Mouse (Mus musculus) hindbrain, embryonic 15.5 days (tissue): ENCODE measurements at regions not wholly inside any gene's neighbourhood (a gene's known extent, or its start where the extent isn't known, plus 50 kb on each side); places are given as distances from the start of the nearest gene placed in this dataset.

ENCODE experiments used
- ATAC-seq: fragments of 200-750 bp; cut with Nextera tagmentation; 2 replicates; pipeline ENCODE4 v1.8.0; 2017; ENCODE audit warnings: low read depth, moderate number of reproducible peaks, moderate TSS enrichment; ENCODE audit not compliant: low FRiP score
- H3K27ac ChIP-seq: fragments of 300-500 bp; sonication (generic); replicated peaks from 2 replicates; pipeline ENCODE4 v1.5.1; 2015; ENCODE audit warnings: mild to moderate bottlenecking, inconsistent platforms
- H3K27me3 ChIP-seq: fragments of 300-500 bp; sonication (generic); 2 replicates; pipeline ENCODE4 v1.6.1; 2015; ENCODE audit warnings: control low read depth, inconsistent platforms
- H3K36me3 ChIP-seq: fragments of 300-500 bp; sonication (generic); 2 replicates; pipeline ENCODE4 v1.6.1; 2015; ENCODE audit warnings: control low read depth, inconsistent platforms
- H3K4me1 ChIP-seq: fragments of 300-500 bp; sonication (generic); replicated peaks from 2 replicates; pipeline ENCODE4 v1.6.1; 2015; ENCODE audit warnings: control low read depth, inconsistent platforms
- H3K4me2 ChIP-seq: fragments of 300-500 bp; sonication (generic); 2 replicates; pipeline ENCODE4 v1.6.1; 2015; ENCODE audit warnings: moderate library complexity, mild to moderate bottlenecking, inconsistent platforms
- H3K4me3 ChIP-seq: fragments of 300-500 bp; sonication (generic); 2 replicates; pipeline ENCODE4 v1.5.1; 2015; ENCODE audit warnings: mild to moderate bottlenecking, inconsistent platforms
- H3K9ac ChIP-seq: fragments of 300-500 bp; sonication (generic); 2 replicates; pipeline ENCODE4 v1.6.1; 2015; ENCODE audit warnings: inconsistent platforms
- H3K9me3 ChIP-seq: fragments of 300-500 bp; sonication (generic); 2 replicates; pipeline ENCODE4 v1.6.1; 2016; ENCODE audit warnings: control low read depth, inconsistent platforms
- WGBS: fragments of 180-500 bp; shearing (Covaris S2); methylation state at CpG from one replicate; pipeline ENCODE4 v1.1.7; 2015; 5-methylcytosine and 5-hydroxymethylcytosine counted together

DNA sequence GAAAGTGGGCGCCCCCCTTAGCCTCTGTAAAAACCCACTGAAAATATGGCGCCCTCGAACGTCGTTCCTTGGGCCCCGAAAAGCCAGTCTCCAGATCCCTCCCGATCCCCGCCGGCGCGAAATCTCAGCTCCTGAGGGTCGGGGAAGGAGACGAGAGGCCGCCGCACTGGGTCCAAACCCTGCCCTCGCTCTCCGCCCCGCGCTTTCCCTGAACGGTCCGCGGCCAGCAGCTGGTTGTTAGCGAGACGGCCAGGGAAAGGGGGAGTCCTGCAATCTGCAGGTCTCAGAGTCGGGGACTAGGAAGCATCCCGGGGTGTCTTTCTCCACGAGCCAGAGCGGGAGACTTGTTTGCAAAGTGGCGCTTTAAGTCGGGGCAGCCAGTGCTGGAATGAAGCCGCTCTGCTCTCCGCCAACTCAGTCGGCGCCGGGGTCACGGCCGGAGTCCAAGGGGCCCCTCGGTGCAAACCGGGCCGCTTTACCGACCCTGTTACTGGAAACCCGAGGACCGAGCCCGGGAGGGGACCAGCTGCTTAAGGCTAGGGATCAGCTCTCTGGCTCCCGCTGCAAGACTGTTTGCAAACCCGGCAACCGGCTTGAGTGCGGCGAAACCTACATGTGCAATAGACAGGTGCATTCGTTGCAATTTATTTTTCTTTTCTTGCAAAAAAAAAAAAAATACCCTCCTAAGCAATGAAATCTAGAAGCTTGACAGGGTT is 73.7 kb upstream of the Tln2 start:
- peak overlapping the region; percentile 94 for H3K27ac ChIP-seq
- H3K27me3 ChIP-seq, result peaks cover 6% of the 10 kb centered on the region; the same call in 1 of the 2 replicates
- H3K9me3 ChIP-seq, result no peaks in the 10 kb centered on the region
- 0% methylated on average over 50 of the region's 50 CpGs for WGBS
- peak overlapping the region; percentile 99 for H3K4me2 ChIP-seq
- peak overlapping the region; percentile 91 for H3K9ac ChIP-seq
- peak; percentile 42 for ATAC-seq
- H3K4me1 ChIP-seq, result peaks cover 27% of the 10 kb centered on the region
- H3K4me3 ChIP-seq, result peak overlapping the region; percentile 92
- H3K36me3 ChIP-seq, result no peaks in the 10 kb centered on the region

GRCm38 (mm10) chr9:67633761-67634441 is 74.4 kb upstream of the Tln2 start:
- Histone ChIP-seq H3K9ac (peak overlapping the region; percentile 91), H3K9me3 (no peaks in the 10 kb centered on the region), H3K4me2 (peak overlapping the region; percentile 99), H3K27me3 (peaks cover 6% of the 10 kb centered on the region; the same call in 1 of the 2 replicates), H3K4me3 (peak overlapping the region; percentile 92), H3K36me3 (no peaks in the 10 kb centered on the region), H3K27ac (peak overlapping the region; percentile 94), H3K4me1 (peaks cover 27% of the 10 kb centered on the region)
- peak; percentile 85 for ATAC-seq
- WGBS, result under 1% methylated on average over 61 of the region's 61 CpGs

DNA sequence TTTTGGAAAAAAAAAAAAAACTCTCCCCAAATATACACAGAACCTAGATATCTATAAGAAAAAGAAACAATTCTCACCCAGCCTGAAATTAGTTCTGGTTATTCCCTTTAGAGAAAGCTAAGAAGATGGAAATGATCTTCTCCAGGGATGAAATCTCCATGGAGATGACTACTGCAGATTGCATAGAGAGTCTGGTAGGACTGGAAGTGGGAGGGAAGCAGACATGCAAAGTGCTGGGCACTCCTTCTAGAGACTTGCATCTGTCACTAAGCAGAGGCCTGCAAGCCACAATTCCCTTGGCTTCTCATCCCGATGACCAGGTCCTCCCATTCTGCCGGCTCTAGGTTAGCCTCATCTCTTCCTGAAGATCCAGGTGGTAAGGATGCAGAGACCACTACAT is 87.3 kb upstream of the Tln2 start:
- H3K9ac ChIP-seq, result no peak overlapping the region
- no peaks in the 10 kb centered on the region for H3K4me1 ChIP-seq
- H3K4me3 ChIP-seq, result no peak overlapping the region
- H3K4me2 ChIP-seq, result no peak overlapping the region
- H3K27ac ChIP-seq, result no peak overlapping the region
- H3K36me3 ChIP-seq, result no peaks in the 10 kb centered on the region
- no peaks in the 10 kb centered on the region for H3K9me3 ChIP-seq
- WGBS, result 93% methylated on average over 2 of the region's 2 CpGs
- H3K27me3 ChIP-seq, result no peaks in the 10 kb centered on the region
- no peak for ATAC-seq

DNA sequence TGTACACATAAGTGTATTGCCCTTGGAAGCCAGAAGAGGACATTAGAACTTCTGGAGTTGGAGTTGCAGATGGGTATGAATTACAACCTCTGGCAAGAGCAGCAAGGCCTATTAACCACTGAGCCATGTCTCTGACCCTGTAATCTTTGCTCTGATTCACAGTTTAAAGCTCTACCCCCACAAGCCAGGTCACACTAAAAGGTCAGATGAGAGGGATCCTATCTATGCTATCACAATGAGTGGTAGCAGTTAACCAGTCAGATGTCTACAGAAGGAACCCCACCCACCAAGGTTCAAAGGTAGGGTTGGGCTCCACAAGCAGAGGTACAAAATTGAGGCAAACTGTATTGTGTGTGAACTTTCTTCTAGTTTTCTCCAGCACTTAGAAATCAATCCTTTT is 94.5 kb upstream of the C2cd4b start:
- H3K36me3 ChIP-seq, result no peaks in the 10 kb centered on the region
- H3K4me2 ChIP-seq, result no peak overlapping the region
- no peak overlapping the region for H3K9ac ChIP-seq
- no peaks in the 10 kb centered on the region for H3K4me1 ChIP-seq
- H3K27me3 ChIP-seq, result no peaks in the 10 kb centered on the region
- H3K9me3 ChIP-seq, result no peaks in the 10 kb centered on the region
- no peak overlapping the region for H3K4me3 ChIP-seq
- no peak for ATAC-seq
- H3K27ac ChIP-seq, result no peak overlapping the region

- H3K9me3 ChIP-seq, result no peaks in the 10 kb centered on the region
- no peaks in the 10 kb centered on the region for H3K36me3 ChIP-seq
- no peak for ATAC-seq
- no peak overlapping the region for H3K4me3 ChIP-seq
- H3K27ac ChIP-seq, result no peak overlapping the region
- no peak overlapping the region for H3K9ac ChIP-seq
- H3K27me3 ChIP-seq, result no peaks in the 10 kb centered on the region
- H3K4me1 ChIP-seq, result no peaks in the 10 kb centered on the region
- H3K4me2 ChIP-seq, result no peak overlapping the region
- WGBS, result 91% methylated on average over 12 of the region's 12 CpGs
Observed at GRCm38 (mm10) chr9:67670261-67671020, 88.8 kb upstream of the C2cd4b start.

- Histone ChIP-seq H3K36me3 (no peaks in the 10 kb centered on the region), H3K4me3 (no peak overlapping the region), H3K9me3 (no peaks in the 10 kb centered on the region), H3K27me3 (no peaks in the 10 kb centered on the region), H3K4me1 (no peaks in the 10 kb centered on the region), H3K4me2 (no peak overlapping the region), H3K9ac (no peak overlapping the region), H3K27ac (no peak overlapping the region)
- ATAC-seq, result no peak
- WGBS, result 85% methylated on average over 1 of the region's 1 CpGs
Observed at GRCm38 (mm10) chr9:67676906-67677305, 82.3 kb upstream of the C2cd4b start.

DNA sequence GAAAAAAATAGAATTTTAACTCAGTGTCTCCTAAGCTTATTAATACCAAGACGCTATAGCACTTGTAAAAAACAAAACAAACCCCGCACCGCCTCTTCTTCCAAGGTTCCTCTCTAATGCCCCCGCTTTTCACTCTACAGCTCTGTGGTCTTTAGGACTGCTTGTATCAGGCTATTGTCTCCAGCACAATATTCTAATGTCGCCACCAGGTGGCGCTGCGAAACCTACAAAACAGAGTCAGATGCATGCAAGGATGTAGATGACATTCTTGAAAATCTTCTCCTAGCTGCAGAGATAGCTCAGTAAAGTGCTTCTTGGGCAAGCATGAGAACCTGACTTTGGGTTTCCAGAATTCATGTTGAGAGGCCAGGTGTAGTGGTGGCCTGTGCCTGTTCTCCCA is 75.9 kb upstream of the C2cd4b start:
- H3K36me3 ChIP-seq, result no peaks in the 10 kb centered on the region
- WGBS, result 12% methylated on average over 7 of the region's 7 CpGs

DNA sequence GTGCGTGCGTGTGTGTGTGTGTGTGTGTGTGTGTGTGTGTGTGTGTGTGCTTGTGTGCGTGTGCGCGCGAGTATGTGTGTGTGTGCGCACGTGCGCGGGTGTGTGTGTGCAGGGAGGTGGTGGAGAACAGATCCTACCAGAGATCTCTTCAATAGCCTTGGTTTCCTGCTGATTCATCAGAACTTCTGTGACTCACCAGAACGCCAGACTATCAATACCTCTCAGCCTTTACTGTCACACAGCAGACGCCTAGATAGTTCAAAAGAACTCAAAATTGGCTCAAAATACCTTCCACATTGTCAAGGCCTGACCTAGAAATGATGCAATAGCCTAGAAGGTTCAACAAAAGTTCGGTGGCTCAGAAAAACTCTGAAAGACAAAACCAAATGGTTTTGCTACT is 66.8 kb upstream of the C2cd4b start:
- WGBS, result 91% methylated on average over 13 of the region's 13 CpGs
- ATAC-seq, result no peak

More for the DNA sequence above, 75.9 kb upstream of the C2cd4b start:
- Histone ChIP-seq H3K4me3 (no peak overlapping the region), H3K9me3 (no peaks in the 10 kb centered on the region), H3K4me1 (no peaks in the 10 kb centered on the region), H3K9ac (no peak overlapping the region), H3K27me3 (no peaks in the 10 kb centered on the region), H3K27ac (no peak overlapping the region), H3K4me2 (no peak overlapping the region)
- peak; percentile 79; the same call in 1 of the 2 replicates for ATAC-seq

DNA sequence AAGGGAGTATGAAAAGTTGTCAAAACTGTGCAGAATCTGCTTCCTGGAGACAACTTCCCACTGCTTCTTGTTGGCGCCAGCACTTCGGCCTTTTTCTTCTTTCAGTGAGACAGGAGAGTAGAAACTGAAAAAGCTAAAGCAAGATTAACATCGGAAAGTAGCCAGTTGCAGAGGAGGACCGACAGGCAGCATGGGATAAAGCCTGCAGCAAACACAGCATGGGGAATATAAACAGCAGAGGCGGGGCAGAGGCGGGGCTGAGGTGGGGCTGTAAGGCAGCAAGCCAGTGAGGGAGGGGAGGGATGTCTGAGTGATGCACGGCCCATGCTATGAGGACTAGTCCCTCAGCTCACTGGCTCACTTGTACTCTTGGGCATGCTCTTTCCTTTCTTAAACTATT is 65.5 kb upstream of the C2cd4b start:
- 27% methylated on average over 7 of the region's 7 CpGs for WGBS
- no peaks in the 10 kb centered on the region for H3K36me3 ChIP-seq
- H3K4me1 ChIP-seq, result no peaks in the 10 kb centered on the region; the same call in 1 of the 2 replicates
- 0 out of 2 replicates have a peak overlapping the region, but pooled peaks have one; percentile 4 for H3K4me2 ChIP-seq
- H3K27ac ChIP-seq, result no peak overlapping the region
- no peaks in the 10 kb centered on the region for H3K27me3 ChIP-seq
- H3K4me3 ChIP-seq, result no peak overlapping the region
- no peak overlapping the region for H3K9ac ChIP-seq
- ATAC-seq, result no peak
- H3K9me3 ChIP-seq, result no peaks in the 10 kb centered on the region

More for the DNA sequence above, 66.8 kb upstream of the C2cd4b start:
- Histone ChIP-seq H3K4me1 (no peaks in the 10 kb centered on the region; the same call in 1 of the 2 replicates), H3K4me2 (no peak overlapping the region), H3K9ac (no peak overlapping the region), H3K36me3 (no peaks in the 10 kb centered on the region), H3K4me3 (no peak overlapping the region), H3K27me3 (no peaks in the 10 kb centered on the region), H3K9me3 (no peaks in the 10 kb centered on the region), H3K27ac (no peak overlapping the region)

GRCm38 (mm10) chr9:67698796-67699195 is 60.4 kb upstream of the C2cd4b start:
- H3K4me1 ChIP-seq, result peaks cover 6% of the 10 kb centered on the region
- no peak overlapping the region for H3K27ac ChIP-seq
- ATAC-seq, result no peak
- H3K4me2 ChIP-seq, result no peak overlapping the region
- no peak overlapping the region for H3K4me3 ChIP-seq
- no peaks in the 10 kb centered on the region for H3K36me3 ChIP-seq
- no peak overlapping the region for H3K9ac ChIP-seq
- 94% methylated on average over 2 of the region's 2 CpGs for WGBS
- H3K9me3 ChIP-seq, result no peaks in the 10 kb centered on the region
- no peaks in the 10 kb centered on the region for H3K27me3 ChIP-seq

DNA sequence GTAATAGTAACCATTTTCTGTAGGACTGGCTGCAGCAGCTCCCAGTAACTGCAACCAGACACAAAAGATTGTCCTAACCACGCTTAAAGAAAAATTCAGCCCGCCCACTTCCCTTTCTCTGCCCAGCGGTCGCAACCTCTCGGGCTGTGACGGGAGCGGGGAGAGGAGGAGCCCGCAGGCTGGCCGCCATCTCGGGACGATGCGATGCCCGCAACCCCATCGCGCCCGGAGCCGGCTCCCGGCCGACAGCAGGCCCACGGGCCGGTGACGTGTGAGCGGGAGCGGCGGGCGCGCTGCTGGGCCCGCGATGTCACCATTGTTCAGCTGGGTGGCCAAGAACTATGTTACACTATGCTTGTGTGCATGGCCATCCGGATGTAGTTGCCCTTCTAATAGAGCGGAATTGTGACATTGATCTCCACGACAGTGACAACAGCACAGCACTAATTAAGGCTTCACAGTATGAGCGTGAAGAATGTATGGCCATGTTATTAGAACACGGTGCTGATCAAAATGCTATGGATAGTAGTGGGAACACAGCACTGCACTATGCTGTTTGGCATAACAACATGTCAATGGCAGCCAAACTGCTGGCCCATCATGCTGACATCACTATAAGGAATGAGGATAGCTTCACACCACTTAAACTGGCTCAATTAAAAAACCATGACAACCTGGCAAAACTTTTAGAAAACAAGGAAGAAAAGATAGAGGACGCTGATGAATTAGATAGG is 59.2 kb upstream of the C2cd4b start:
- Histone ChIP-seq H3K27me3 (no peaks in the 10 kb centered on the region), H3K4me3 (peak overlapping the region; percentile 34), H3K27ac (no peak overlapping the region), H3K4me2 (peak overlapping the region; percentile 68), H3K9ac (peak overlapping the region; percentile 45), H3K9me3 (no peaks in the 10 kb centered on the region), H3K36me3 (no peaks in the 10 kb centered on the region), H3K4me1 (peaks cover 6% of the 10 kb centered on the region)
- peak; percentile 74; the same call in 1 of the 2 replicates for ATAC-seq
- WGBS, result 8% methylated on average over 35 of the region's 35 CpGs
